Mouse (Mus musculus) lung, adult 2 months (tissue): ENCODE data around the gene 1700088E04Rik.

Source experiments
- CTCF ChIP-seq: fragments of 200-500 bp; IDR thresholded peaks from 2 replicates; pipeline ENCODE4 v1.5.1; 2011; ENCODE audit warnings: mild to moderate bottlenecking, low read length, control low read depth; ENCODE audit not compliant: insufficient read depth
- POLR2A ChIP-seq: fragments of 200-500 bp; IDR thresholded peaks from 2 replicates; pipeline ENCODE4 v1.6.1; 2011; ENCODE audit warnings: low read depth, mild to moderate bottlenecking, control low read depth, low read length, borderline replicate concordance; ENCODE audit errors: extremely low read depth

GRCm38 (mm10) chr15:79143316-79143715 is 2.3 kb upstream of the 1700088E04Rik start:
- TF ChIP-seq CTCF (no peak), POLR2A (no peak)
